Mouse (Mus musculus) midbrain, embryonic 14.5 days (tissue): ENCODE data around the gene Zfp965. TPM values are rescaled to one million over a fixed set of nuclear protein-coding genes. Genes with fewer than 3 reads are reported as not detected.
"Not testable (repeated sequence)": the region's sequence is repeated elsewhere in the genome, so short reads cannot be mapped to it uniquely, and the experiment has no call there.

ENCODE experiments used
- ATAC-seq: fragments of 200-750 bp; cut with Nextera tagmentation; 2 replicates; pipeline ENCODE4 v1.8.0; 2017; ENCODE audit warnings: moderate number of reproducible peaks, moderate library complexity; ENCODE audit not compliant: low FRiP score, low TSS enrichment
- DNase-seq: peaks from one replicate; pipeline ENCODE4 v3.0.0-alpha.2; 2015
- H3K27ac ChIP-seq: fragments of 300-500 bp; sonication (generic); replicated peaks from 2 replicates; pipeline ENCODE4 v1.5.1; 2014; ENCODE audit warnings: mild to moderate bottlenecking, low read depth, low read length, moderate library complexity
- H3K27me3 ChIP-seq: fragments of 300-500 bp; sonication (generic); 2 replicates; pipeline ENCODE4 v1.6.1; 2014; ENCODE audit warnings: low read length, control low read depth, mixed read lengths; ENCODE audit not compliant: control insufficient read depth, insufficient read depth
- H3K36me3 ChIP-seq: fragments of 300-500 bp; sonication (generic); 2 replicates; pipeline ENCODE4 v1.6.1; 2014; ENCODE audit warnings: low read length, control low read depth; ENCODE audit not compliant: control insufficient read depth, insufficient read depth
- H3K4me1 ChIP-seq: fragments of 300-500 bp; sonication (generic); 2 replicates; pipeline ENCODE4 v1.6.1; 2014; ENCODE audit warnings: mild to moderate bottlenecking, antibody characterized with exemption, low read length, control low read depth; ENCODE audit not compliant: control insufficient read depth, insufficient read depth
- H3K4me2 ChIP-seq: fragments of 300-500 bp; sonication (generic); 2 replicates; pipeline ENCODE4 v1.6.1; 2014; ENCODE audit warnings: mild to moderate bottlenecking, low read length, moderate library complexity
- H3K4me3 ChIP-seq: fragments of 300-500 bp; sonication (generic); replicated peaks from 2 replicates; pipeline ENCODE4 v1.5.1; 2014; ENCODE audit warnings: low read depth, low read length
- H3K9ac ChIP-seq: fragments of 300-500 bp; sonication (generic); replicated peaks from 2 replicates; pipeline ENCODE4 v1.6.1; 2014; ENCODE audit warnings: mild to moderate bottlenecking, low read length, moderate library complexity
- H3K9me3 ChIP-seq: fragments of 300-500 bp; sonication (generic); 2 replicates; pipeline ENCODE4 v1.6.1; 2016; ENCODE audit warnings: low read length, control low read depth, mixed read lengths; ENCODE audit not compliant: control insufficient read depth
- WGBS: fragments of 180-500 bp; shearing (Covaris S2); extraction: QIAGEN DNeasy Blood & Tissue Kit; methylation state at CpG from one replicate; pipeline ENCODE4 v1.1.7; 2014; 5-methylcytosine and 5-hydroxymethylcytosine counted together
- polyA plus RNA-seq: library from polyadenylated mRNA; unstranded; fragments of >200 nt; fragmentation: Nextera tagmentation; extraction: Ambion mirVana; gene quantifications from 2 replicates; pipeline ENCODE4 v1.2.1, GENCODE M21; 2014

Zfp965 gene
- polyA plus RNA-seq = 7.5 and 9.1 TPM in 2 replicates

DNA sequence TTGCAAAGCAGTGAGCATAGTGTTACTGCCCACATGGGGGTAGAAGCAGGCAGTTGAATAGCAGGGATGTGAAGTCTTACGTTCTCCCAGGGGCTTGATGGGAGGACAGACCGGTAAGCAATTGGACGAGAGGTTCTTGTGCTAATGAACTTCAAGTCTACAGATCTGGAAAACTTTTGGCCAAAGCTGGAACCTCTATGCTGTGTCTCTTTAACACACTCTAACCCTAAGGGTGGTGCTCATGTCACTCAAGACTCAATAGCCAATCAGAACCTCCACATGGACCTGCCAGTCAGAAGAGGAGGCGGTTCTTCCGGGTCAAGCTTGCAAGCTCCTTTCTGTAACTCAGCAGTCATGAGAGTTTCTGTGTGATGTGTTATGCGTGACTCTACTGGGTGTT is at the start of gene Zfp965:
Gene Zfp965, plus strand, starts transcription at position 301 of the 400 bp plus-strand sequence.
- no CpG with 5 or more reads among the region's 6 CpGs for WGBS
- not testable (repeated sequence) for H3K4me1 ChIP-seq, DNase-seq

GRCm38 (mm10) chr2:175435707-175436106 is 34.1 kb upstream of the Zfp965 start, which contains the start of gene Gm4724:
Gene Gm4724 (minus strand): TSS chr2:175435807.
- not testable (repeated sequence) for H3K9ac ChIP-seq, H3K4me1 ChIP-seq, DNase-seq, H3K9me3 ChIP-seq, H3K36me3 ChIP-seq, H3K4me2 ChIP-seq, H3K4me3 ChIP-seq, ATAC-seq, H3K27ac ChIP-seq, H3K27me3 ChIP-seq
- WGBS = no CpG with 5 or more reads among the region's 4 CpGs

More for the DNA sequence above, at the start of gene Zfp965:
- H3K4me3 ChIP-seq, H3K9me3 ChIP-seq, ATAC-seq, H3K27me3 ChIP-seq, H3K9ac ChIP-seq, H3K27ac ChIP-seq, H3K36me3 ChIP-seq, H3K4me2 ChIP-seq: not testable (repeated sequence)

Other genes with a start within 250 kb of the Zfp965 start
- 3.2 TPM in 1 of 2 replicates, not detected in the other for gene Gm14440, start 194.9 kb upstream of the Zfp965 start, polyA plus RNA-seq
- gene Gm4631, start 131.8 kb upstream of the Zfp965 start, polyA plus RNA-seq = 21.1 and 23.0 TPM in 2 replicates
- 3.3 and 5.3 TPM in 2 replicates for gene Zfp968, start 97.5 kb upstream of the Zfp965 start, polyA plus RNA-seq
- gene Gm4724, start 34.2 kb upstream of the Zfp965 start, polyA plus RNA-seq = 10.6 and 19.6 TPM in 2 replicates
- gene Gm11007, start 174.0 kb downstream of the Zfp965 start, polyA plus RNA-seq = not detected in 2 replicates
- gene Zfp969, start 233.7 kb downstream of the Zfp965 start, polyA plus RNA-seq = 10.5 and 14.2 TPM in 2 replicates